ENCODE assay signal across 9 mouse cellular contexts in the genomic region with DNA sequence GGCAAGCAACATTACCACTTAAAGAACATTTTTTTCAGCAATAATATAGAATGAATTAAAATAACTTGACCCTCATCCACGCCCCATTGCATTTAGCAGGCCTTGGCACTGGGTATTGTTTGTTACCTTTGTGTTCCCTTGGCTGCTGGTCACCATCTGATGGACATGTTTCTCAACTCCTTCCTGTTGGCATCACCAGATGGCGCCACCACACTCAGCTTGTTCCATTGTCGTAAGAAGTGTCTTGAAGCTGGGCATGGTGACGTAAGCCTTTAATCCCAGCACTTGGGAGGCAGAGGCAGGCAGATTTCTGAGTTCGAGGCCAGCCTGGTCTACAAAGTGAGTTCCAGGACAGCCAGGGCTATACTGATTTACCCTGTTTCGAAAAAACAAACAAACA. TPM values are rescaled to one million over a fixed set of nuclear protein-coding genes. Genes with fewer than 3 reads are reported as not detected.
DNase-seq lines count a peak whose midpoint lies in the region; ATAC-seq lines count a peak whose summit lies in the region.
"Had no signal": no experiment of that assay in that cellular context is flagged by ENCODE, and none has a peak within 500 bp of the region (broad histone marks: within the 10 kb centered on the region; RNA-seq: fewer than 3 reads in every experiment).

No protein-coding gene starts in this region.

- H3K4me3 ChIP-seq in hindbrain, embryonic 11.5 days (ENCODE audit: low read depth, low read length): no peak overlapping the region
- no peak overlapping the region for H3K4me3 ChIP-seq in hindbrain, embryonic 12.5 days
- H3K4me3 ChIP-seq in forebrain, embryonic 12.5 days (replicated peaks): no peak overlapping the region
- H3K4me3 ChIP-seq: neural tube, embryonic 13.5 days had no signal

- DNase-seq in hindbrain, embryonic 11.5 days (ENCODE audit: low spot score): peak; percentile 20
- DNase-seq in A20 (ENCODE audit: low read depth, low spot score) (peak; percentile 60), adipocyte (ENCODE audit: low spot score) (peak; percentile 69)
- peak; percentile 66 to 71 for DNase-seq in kidney, postnatal 25 days
- DNase-seq in neural tube, embryonic 10.5 days (ENCODE audit: extremely low spot score, low spot score): no peak

- no peak overlapping the region for H3K9ac ChIP-seq in hindbrain, embryonic 11.5 days (ENCODE audit: low read depth, low read length)
- H3K9ac ChIP-seq in hindbrain, embryonic 12.5 days: no peak overlapping the region
- no peak overlapping the region for H3K9ac ChIP-seq in forebrain, embryonic 12.5 days
- H3K9ac ChIP-seq: neural tube, embryonic 13.5 days had no signal

- H3K27me3 ChIP-seq in hindbrain, embryonic 11.5 days (ENCODE audit: control insufficient read depth, insufficient read depth, low read length): no peaks in the 10 kb centered on the region
- no peaks in the 10 kb centered on the region for H3K27me3 ChIP-seq in hindbrain, embryonic 12.5 days
- no peaks in the 10 kb centered on the region for H3K27me3 ChIP-seq in forebrain, embryonic 12.5 days
- H3K27me3 ChIP-seq: neural tube, embryonic 13.5 days had no signal

- no peak overlapping the region for H3K4me2 ChIP-seq in hindbrain, embryonic 11.5 days (replicated peaks; ENCODE audit: low read depth, low read length)
- no peak overlapping the region for H3K4me2 ChIP-seq in hindbrain, embryonic 12.5 days (replicated peaks)
- no peak overlapping the region for H3K4me2 ChIP-seq in forebrain, embryonic 12.5 days
- H3K4me2 ChIP-seq: neural tube, embryonic 13.5 days had no signal

- 80% methylated on average over 6 of the region's 6 CpGs for WGBS in hindbrain, embryonic 11.5 days
- 82% methylated on average over 6 of the region's 6 CpGs for WGBS in hindbrain, embryonic 12.5 days
- 83% methylated on average over 6 of the region's 6 CpGs for WGBS in forebrain, embryonic 12.5 days

- peaks cover 3% of the 10 kb centered on the region; the same call in 1 of the 2 replicates for H3K9me3 ChIP-seq in hindbrain, embryonic 11.5 days (ENCODE audit: control insufficient read depth, low read length)
- H3K9me3 ChIP-seq in hindbrain, embryonic 12.5 days (replicated peaks): peaks cover 3% of the 10 kb centered on the region; the same call in 1 of the 2 replicates
- H3K9me3 ChIP-seq in forebrain, embryonic 12.5 days: peaks cover 4% of the 10 kb centered on the region; the same call in 1 of the 2 replicates

- no peak overlapping the region for H3K27ac ChIP-seq in hindbrain, embryonic 11.5 days (ENCODE audit: low read depth, low read length)
- H3K27ac ChIP-seq in hindbrain, embryonic 12.5 days: no peak overlapping the region
- H3K27ac ChIP-seq in forebrain, embryonic 12.5 days: no peak overlapping the region
- H3K27ac ChIP-seq: neural tube, embryonic 13.5 days had no signal

- no peak for ATAC-seq in hindbrain, embryonic 11.5 days (ENCODE audit: low FRiP score)
- no peak for ATAC-seq in hindbrain, embryonic 12.5 days (ENCODE audit: low FRiP score)
- no peak for ATAC-seq in cerebellum, adult (ENCODE audit: insufficient number of reproducible peaks, low FRiP score, low TSS enrichment)
- ATAC-seq in forebrain, embryonic 12.5 days (ENCODE audit: low FRiP score): no peak; the same call in 1 of the 2 replicates

- H3K4me1 ChIP-seq in hindbrain, embryonic 11.5 days (replicated peaks; ENCODE audit: control insufficient read depth, insufficient read depth, low read length): no peaks in the 10 kb centered on the region
- no peaks in the 10 kb centered on the region for H3K4me1 ChIP-seq in hindbrain, embryonic 12.5 days
- no peaks in the 10 kb centered on the region for H3K4me1 ChIP-seq in forebrain, embryonic 12.5 days
- H3K4me1 ChIP-seq: neural tube, embryonic 13.5 days had no signal

- no peaks in the 10 kb centered on the region for H3K36me3 ChIP-seq in hindbrain, embryonic 11.5 days (ENCODE audit: control insufficient read depth, insufficient read depth, low read length)
- H3K36me3 ChIP-seq in hindbrain, embryonic 12.5 days: no peaks in the 10 kb centered on the region
- H3K36me3 ChIP-seq in forebrain, embryonic 12.5 days (replicated peaks): no peaks in the 10 kb centered on the region
- H3K36me3 ChIP-seq: neural tube, embryonic 13.5 days had no signal

RNA-seq across cellular contexts. Expression of a gene that starts 24.3 kb away (rescaled TPM):
- not detected in 2 replicates for polyA plus RNA-seq in hindbrain, embryonic 11.5 days (2014; fragmentation: Nextera tagmentation; extraction: Ambion mirVana)
- not detected in 2 replicates for polyA plus RNA-seq in hindbrain, embryonic 12.5 days (2016; fragmentation: Nextera tagmentation; extraction: Ambion mirVana)
- not detected in 2 replicates for polyA plus RNA-seq in forebrain, embryonic 12.5 days (2016; fragmentation: Nextera tagmentation; extraction: Ambion mirVana)
- polyA plus RNA-seq: neural tube, embryonic 13.5 days had no signal

RNA-seq across cellular contexts. Expression of a gene that starts 24.4 kb away (rescaled TPM):
- polyA plus RNA-seq in hindbrain, embryonic 11.5 days (2014; fragmentation: Nextera tagmentation; extraction: Ambion mirVana): 0.06 TPM in 1 of 2 replicates, not detected in the other
- polyA plus RNA-seq in hindbrain, embryonic 12.5 days (2016; fragmentation: Nextera tagmentation; extraction: Ambion mirVana): not detected in 2 replicates
- polyA plus RNA-seq in forebrain, embryonic 12.5 days (2016; fragmentation: Nextera tagmentation; extraction: Ambion mirVana): not detected in 2 replicates
- polyA plus RNA-seq: neural tube, embryonic 13.5 days had no signal

RNA-seq across cellular contexts. Expression of a gene that starts 40.9 kb away (rescaled TPM):
- not detected in 2 replicates for polyA plus RNA-seq in hindbrain, embryonic 11.5 days (2014; fragmentation: Nextera tagmentation; extraction: Ambion mirVana)
- not detected in 2 replicates for polyA plus RNA-seq in hindbrain, embryonic 12.5 days (2016; fragmentation: Nextera tagmentation; extraction: Ambion mirVana)
- polyA plus RNA-seq in forebrain, embryonic 12.5 days (2016; fragmentation: Nextera tagmentation; extraction: Ambion mirVana): not detected in 2 replicates
- polyA plus RNA-seq: neural tube, embryonic 13.5 days had no signal

RNA-seq across cellular contexts. Expression of a gene that starts 49.2 kb away (rescaled TPM):
- polyA plus RNA-seq in hindbrain, embryonic 11.5 days (2014; fragmentation: Nextera tagmentation; extraction: Ambion mirVana): 0.06 TPM in 1 of 2 replicates, not detected in the other
- polyA plus RNA-seq in hindbrain, embryonic 12.5 days (2016; fragmentation: Nextera tagmentation; extraction: Ambion mirVana): 0.08 TPM in 1 of 2 replicates, not detected in the other
- polyA plus RNA-seq in forebrain, embryonic 12.5 days (2016; fragmentation: Nextera tagmentation; extraction: Ambion mirVana): 0.06 and 0.13 TPM in 2 replicates
